Mouse (Mus musculus) ES-Bruce4 (cell line): ENCODE data around the gene Ehmt2. TPM values are rescaled to one million over a fixed set of nuclear protein-coding genes. Genes with fewer than 3 reads are reported as not detected.

Source experiments
- H3K27ac ChIP-seq: 2 replicates; pipeline ENCODE4 v1.5.1; 2012; ENCODE audit warnings: low read length, inconsistent platforms; ENCODE audit not compliant: insufficient read depth
- H3K27me3 ChIP-seq: 2 replicates; pipeline ENCODE4 v1.6.1; 2012; ENCODE audit warnings: mild to moderate bottlenecking, low read length, inconsistent platforms; ENCODE audit not compliant: control insufficient read depth, poor library complexity, insufficient read depth, severe bottlenecking
- H3K36me3 ChIP-seq: 2 replicates; pipeline ENCODE4 v1.6.1; 2012; ENCODE audit warnings: inconsistent platforms, mild to moderate bottlenecking, low read length, moderate library complexity; ENCODE audit not compliant: control insufficient read depth, poor library complexity, insufficient read depth, severe bottlenecking
- H3K4me1 ChIP-seq: one replicate; pipeline ENCODE4 v1.8.1; 2011; ENCODE audit warnings: low read length; ENCODE audit not compliant: control insufficient read depth, insufficient read depth
- H3K4me3 ChIP-seq: 2 replicates; pipeline ENCODE4 v1.5.1; 2011; ENCODE audit warnings: low read depth, mild to moderate bottlenecking, low read length
- H3K9ac ChIP-seq: 2 replicates; pipeline ENCODE4 v1.6.1; 2012; ENCODE audit warnings: low read depth, mild to moderate bottlenecking, inconsistent platforms; ENCODE audit not compliant: poor library complexity, severe bottlenecking
- H3K9me3 ChIP-seq: replicated peaks from 2 replicates; pipeline ENCODE4 v1.6.1; 2012; ENCODE audit warnings: mild to moderate bottlenecking, low read length, inconsistent platforms; ENCODE audit not compliant: control insufficient read depth, poor library complexity, insufficient read depth, severe bottlenecking
- CTCF ChIP-seq: IDR thresholded peaks from one replicate; pipeline ENCODE4 v1.8.1; 2011; ENCODE audit warnings: low read depth, low read length
- EP300 ChIP-seq: IDR thresholded peaks from 2 replicates; pipeline ENCODE4 v1.6.1; 2011; ENCODE audit warnings: low read depth, low read length; ENCODE audit not compliant: insufficient read depth
- POLR2A ChIP-seq: IDR thresholded peaks from one replicate; pipeline ENCODE4 v1.8.1; 2011; ENCODE audit warnings: low read length; ENCODE audit not compliant: insufficient read depth
- polyA plus RNA-seq: library from polyadenylated mRNA; stranded (reverse); fragments of >200 nt; gene quantifications from 2 replicates; pipeline ENCODE4 v1.2.4, GENCODE M21; 2011; ENCODE audit warnings: low read depth; ENCODE audit not compliant: missing spikeins, insufficient read depth, insufficient read length

Ehmt2 gene
- polyA plus RNA-seq, 1 experiment, result 60.9 TPM

DNA sequence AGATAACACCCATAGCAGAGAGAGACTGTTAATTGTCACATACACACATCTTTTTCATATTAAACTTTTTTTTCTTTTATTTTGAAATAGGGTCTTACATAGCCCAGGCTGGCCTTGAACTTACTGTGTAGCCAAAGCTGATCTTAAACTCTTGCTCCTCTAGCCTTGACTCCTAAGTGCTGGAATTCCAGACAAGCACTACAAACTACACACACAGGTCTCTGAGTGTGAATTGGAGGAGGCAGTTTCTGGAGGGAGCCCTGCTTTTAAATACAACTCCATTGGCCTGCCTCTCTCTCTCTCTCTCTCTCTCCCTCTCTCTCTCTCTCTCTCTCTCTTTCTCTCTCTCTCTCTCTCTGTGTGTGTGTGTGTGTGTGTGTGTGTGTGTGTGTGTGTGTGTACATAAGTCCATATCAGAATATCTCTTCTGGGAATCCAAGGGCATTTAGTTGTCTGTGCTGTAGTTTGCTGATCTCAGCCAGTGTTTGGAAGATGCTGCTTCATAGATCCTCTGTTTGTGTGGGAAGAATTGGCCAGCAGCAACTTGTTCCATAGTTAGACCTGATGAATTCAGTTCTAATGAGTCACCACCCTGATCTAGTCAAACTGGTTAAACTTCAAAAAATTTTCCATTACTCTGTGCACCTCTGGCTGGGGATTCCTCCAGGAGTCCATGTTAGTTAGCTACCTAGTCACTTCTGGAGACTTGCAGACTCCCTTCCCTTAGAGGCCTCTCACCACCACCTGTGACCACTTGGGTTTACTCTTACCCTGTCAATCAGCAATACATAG, 62.6 kb downstream of the Ehmt2 start:
- no peaks in the 10 kb centered on the region for H3K9me3 ChIP-seq
- H3K4me3 ChIP-seq, result no peak overlapping the region
- H3K36me3 ChIP-seq, result no peaks in the 10 kb centered on the region
- H3K4me1 ChIP-seq, result peaks cover 5% of the 10 kb centered on the region
- no peaks in the 10 kb centered on the region for H3K27me3 ChIP-seq
- H3K27ac ChIP-seq, result no peak overlapping the region
- TF ChIP-seq CTCF (no peak), EP300 (no peak), POLR2A (no peak)
- H3K9ac ChIP-seq, result no peak overlapping the region

DNA sequence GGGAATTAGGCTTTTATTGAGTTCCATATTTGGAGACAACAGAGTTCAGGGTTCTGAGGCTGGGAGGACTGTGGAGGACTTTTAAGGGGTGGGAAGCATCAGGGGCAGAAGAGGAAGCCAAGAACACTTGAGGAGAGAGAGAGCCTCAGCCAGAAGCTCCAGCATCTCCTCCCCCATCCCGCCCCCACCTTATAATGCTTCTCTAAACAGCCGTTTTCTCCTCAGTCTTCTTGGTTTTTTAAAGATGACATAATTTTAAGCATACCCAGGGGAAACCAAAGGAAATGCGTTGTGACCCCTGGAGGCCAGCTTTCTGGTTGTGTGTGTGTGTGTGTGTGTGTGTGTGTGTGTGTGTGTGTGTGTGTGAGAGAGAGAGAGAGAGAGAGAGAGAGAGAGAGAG, 63.9 kb downstream of the Ehmt2 start:
- no peak for TF ChIP-seq POLR2A
- TF ChIP-seq CTCF, result no peak
- TF ChIP-seq EP300, result no peak
- H3K27ac ChIP-seq, result no peak overlapping the region
- H3K9ac ChIP-seq, result no peak overlapping the region
- no peaks in the 10 kb centered on the region for H3K36me3 ChIP-seq
- no peaks in the 10 kb centered on the region for H3K27me3 ChIP-seq
- H3K9me3 ChIP-seq, result no peaks in the 10 kb centered on the region
- peaks cover 5% of the 10 kb centered on the region for H3K4me1 ChIP-seq
- no peak overlapping the region for H3K4me3 ChIP-seq

DNA sequence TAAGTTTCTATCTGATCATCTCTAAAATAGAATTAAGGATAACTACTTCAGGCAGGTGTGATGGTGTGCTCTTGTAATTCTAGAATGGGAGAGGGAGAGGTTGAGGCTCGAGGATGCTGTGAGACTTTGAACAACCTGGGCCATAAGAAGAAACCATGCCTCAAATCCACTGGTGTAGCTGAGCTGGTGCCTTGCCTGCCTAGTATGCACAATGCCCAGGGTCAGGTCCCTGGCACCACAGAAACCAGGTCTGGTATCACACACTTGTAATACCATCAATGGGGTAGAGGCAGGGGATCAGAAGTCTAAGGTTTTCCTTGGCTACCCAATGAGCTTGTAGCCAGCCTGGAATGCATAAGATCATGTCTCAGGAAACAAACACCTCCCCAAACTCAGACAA, 64.6 kb downstream of the Ehmt2 start:
- TF ChIP-seq EP300 (no peak), CTCF (no peak), POLR2A (no peak)
- Histone ChIP-seq H3K4me3 (no peak overlapping the region), H3K9me3 (no peaks in the 10 kb centered on the region), H3K27ac (no peak overlapping the region), H3K36me3 (no peaks in the 10 kb centered on the region), H3K27me3 (no peaks in the 10 kb centered on the region), H3K4me1 (peaks cover 5% of the 10 kb centered on the region), H3K9ac (no peak overlapping the region)

Other genes with a start within 250 kb of the Ehmt2 start
- 0.13 and 0.15 TPM in 2 replicates for gene Tnxb, start 227.9 kb upstream of the Ehmt2 start, polyA plus RNA-seq
- 0.12 and 0.23 TPM in 2 replicates for gene C4b, start 154.6 kb upstream of the Ehmt2 start, polyA plus RNA-seq
- gene Cyp21a1, start 93.9 kb upstream of the Ehmt2 start, polyA plus RNA-seq, result not detected in 2 replicates
- gene Stk19, start 61.5 kb upstream of the Ehmt2 start, polyA plus RNA-seq, result 18.7 and 25.8 TPM in 2 replicates
- gene Dxo, start 61.5 kb upstream of the Ehmt2 start, polyA plus RNA-seq, result 22.6 and 24.5 TPM in 2 replicates
- gene Skiv2l, start 48.3 kb upstream of the Ehmt2 start, polyA plus RNA-seq, result 12.7 and 13.1 TPM in 2 replicates
- gene Nelfe, start 48.1 kb upstream of the Ehmt2 start, polyA plus RNA-seq, result 53.0 and 63.6 TPM in 2 replicates
- not detected in 2 replicates for gene Cfb, start 36.0 kb upstream of the Ehmt2 start, polyA plus RNA-seq
- gene Zbtb12, start 19.0 kb upstream of the Ehmt2 start, polyA plus RNA-seq, result 22.8 and 24.7 TPM in 2 replicates
- 0.41 TPM in 1 of 2 replicates, not detected in the other for gene Gm20547, start 16.4 kb upstream of the Ehmt2 start, polyA plus RNA-seq
- 9.9 and 10.8 TPM in 2 replicates for gene C2, start 204 bp upstream of the Ehmt2 start, polyA plus RNA-seq
- 5.3 and 5.8 TPM in 2 replicates for gene Slc44a4, start 16.0 kb downstream of the Ehmt2 start, polyA plus RNA-seq
- gene Neu1, start 32.8 kb downstream of the Ehmt2 start, polyA plus RNA-seq, result 13.6 and 15.1 TPM in 2 replicates
- gene Hspa1b, start 60.8 kb downstream of the Ehmt2 start, polyA plus RNA-seq, result 2.6 and 3.0 TPM in 2 replicates
- not detected in 2 replicates for gene Gm20481, start 71.4 kb downstream of the Ehmt2 start, polyA plus RNA-seq
- gene Hspa1a, start 73.7 kb downstream of the Ehmt2 start, polyA plus RNA-seq, result 1.9 and 2.5 TPM in 2 replicates
- gene Hspa1l, start 74.2 kb downstream of the Ehmt2 start, polyA plus RNA-seq, result 0.25 TPM in 1 of 2 replicates, not detected in the other
- gene Lsm2, start 83.4 kb downstream of the Ehmt2 start, polyA plus RNA-seq, result 163 and 166 TPM in 2 replicates
- 108 and 123 TPM in 2 replicates for gene Vars, start 102.5 kb downstream of the Ehmt2 start, polyA plus RNA-seq
- gene Vwa7, start 118.1 kb downstream of the Ehmt2 start, polyA plus RNA-seq, result 0.30 and 0.33 TPM in 2 replicates
- 1.7 and 3.9 TPM in 2 replicates for gene Sapcd1, start 129.5 kb downstream of the Ehmt2 start, polyA plus RNA-seq
- 6.7 and 7.4 TPM in 2 replicates for gene Msh5, start 148.3 kb downstream of the Ehmt2 start, polyA plus RNA-seq
- gene Clic1, start 151.5 kb downstream of the Ehmt2 start, polyA plus RNA-seq, result 173 and 182 TPM in 2 replicates
- gene Ddah2, start 160.6 kb downstream of the Ehmt2 start, polyA plus RNA-seq, result 92.5 and 101 TPM in 2 replicates
- gene Ly6g6c, start 166.9 kb downstream of the Ehmt2 start, polyA plus RNA-seq, result 3.7 and 4.0 TPM in 2 replicates
- 2.8 and 3.3 TPM in 2 replicates for gene Mpig6b, start 167.7 kb downstream of the Ehmt2 start, polyA plus RNA-seq
- gene Ly6g6e, start 178.4 kb downstream of the Ehmt2 start, polyA plus RNA-seq, result 27.5 and 31.2 TPM in 2 replicates
- gene Ly6g6d, start 179.6 kb downstream of the Ehmt2 start, polyA plus RNA-seq, result 1.3 and 1.9 TPM in 2 replicates
- not detected in 2 replicates for gene Ly6g6f, start 187.1 kb downstream of the Ehmt2 start, polyA plus RNA-seq
- gene Abhd16a, start 190.8 kb downstream of the Ehmt2 start, polyA plus RNA-seq, result 12.7 and 15.6 TPM in 2 replicates
- gene Ly6g5c, start 209.8 kb downstream of the Ehmt2 start, polyA plus RNA-seq, result not detected in 2 replicates
- not detected in 2 replicates for gene Ly6g5b, start 217.0 kb downstream of the Ehmt2 start, polyA plus RNA-seq
- gene Gpank1, start 223.0 kb downstream of the Ehmt2 start, polyA plus RNA-seq, result 18.9 and 19.1 TPM in 2 replicates
- 146 and 173 TPM in 2 replicates for gene Csnk2b, start 223.6 kb downstream of the Ehmt2 start, polyA plus RNA-seq
- gene D17H6S53E, start 227.9 kb downstream of the Ehmt2 start, polyA plus RNA-seq, result 4.3 and 8.1 TPM in 2 replicates
- not detected in 2 replicates for gene Apom, start 233.6 kb downstream of the Ehmt2 start, polyA plus RNA-seq
- 231 and 262 TPM in 2 replicates for gene Bag6, start 236.7 kb downstream of the Ehmt2 start, polyA plus RNA-seq